Mouse (Mus musculus): ENCODE data around the gene Snai3.

Snai3 gene

DNA sequence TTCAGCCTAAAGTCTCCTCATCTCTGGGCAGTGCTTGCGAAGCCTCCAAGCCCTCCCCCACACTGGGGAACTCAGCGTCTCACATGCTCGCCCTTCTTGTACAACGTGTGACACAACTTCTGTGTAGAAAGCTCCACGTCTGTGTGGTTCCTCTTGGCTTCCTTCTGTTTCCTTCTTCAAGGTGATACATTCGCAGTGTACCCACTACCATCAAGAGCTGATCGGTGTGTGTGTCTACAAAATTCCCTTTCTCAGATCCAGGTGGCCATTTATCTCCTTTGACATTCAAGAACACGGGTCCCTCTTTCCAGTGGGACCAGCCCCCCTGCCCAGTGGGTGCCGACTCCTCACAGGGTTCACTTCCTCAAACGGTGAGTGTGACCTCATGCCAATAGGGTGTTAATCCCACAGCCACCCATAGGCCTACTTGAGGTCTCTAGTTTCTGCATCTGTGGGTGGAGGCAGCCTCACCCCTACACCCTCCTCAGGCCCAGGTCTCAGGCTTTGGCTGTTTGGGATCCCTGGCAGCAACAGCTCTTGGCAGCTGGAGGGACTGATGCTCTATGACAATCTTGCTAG lies 30.4 kb downstream of the Snai3 start:
- DNase-seq, result peak; percentile 19 to 24

DNA sequence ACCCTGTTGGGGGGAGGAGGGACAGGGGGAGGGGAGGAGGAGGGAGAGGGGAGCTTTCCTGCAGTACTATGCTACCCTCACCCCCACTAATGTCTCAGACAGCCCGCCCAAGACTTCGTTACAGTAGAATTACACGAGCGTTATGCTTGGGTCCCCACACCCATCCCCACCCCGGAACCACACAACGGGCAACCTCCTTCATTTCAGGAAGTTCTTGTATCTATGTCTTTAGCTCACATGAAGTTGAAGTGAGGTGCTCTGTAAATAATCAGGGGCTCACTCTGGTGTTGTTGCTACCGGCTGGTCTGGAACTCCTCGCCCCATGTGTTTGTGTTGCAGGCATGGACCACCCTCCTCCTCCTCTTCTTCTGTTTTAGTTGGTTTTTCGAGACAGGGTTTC lies 32.4 kb downstream of the Snai3 start:
- no peak for DNase-seq

DNA sequence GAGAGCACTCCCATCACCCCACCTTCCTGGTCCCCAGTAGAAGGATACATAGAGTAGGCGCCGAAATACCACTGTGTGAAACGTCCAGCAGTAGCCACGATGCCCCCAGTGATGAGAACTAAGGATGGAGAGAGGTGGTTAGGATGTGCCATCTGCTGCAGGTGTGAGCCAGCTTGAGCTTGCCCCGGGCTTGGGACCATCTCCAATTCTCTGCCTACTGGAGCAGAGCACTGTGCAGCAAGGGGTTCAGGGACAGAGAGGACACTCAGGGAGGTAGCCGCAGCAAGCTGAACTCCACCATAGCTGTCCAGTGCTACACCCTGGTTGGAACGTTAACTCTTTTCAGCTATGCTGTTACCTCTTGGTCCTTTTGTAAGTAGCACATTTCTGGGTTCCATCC lies 32.9 kb downstream of the Snai3 start:
- DNase-seq, result no peak

DNA sequence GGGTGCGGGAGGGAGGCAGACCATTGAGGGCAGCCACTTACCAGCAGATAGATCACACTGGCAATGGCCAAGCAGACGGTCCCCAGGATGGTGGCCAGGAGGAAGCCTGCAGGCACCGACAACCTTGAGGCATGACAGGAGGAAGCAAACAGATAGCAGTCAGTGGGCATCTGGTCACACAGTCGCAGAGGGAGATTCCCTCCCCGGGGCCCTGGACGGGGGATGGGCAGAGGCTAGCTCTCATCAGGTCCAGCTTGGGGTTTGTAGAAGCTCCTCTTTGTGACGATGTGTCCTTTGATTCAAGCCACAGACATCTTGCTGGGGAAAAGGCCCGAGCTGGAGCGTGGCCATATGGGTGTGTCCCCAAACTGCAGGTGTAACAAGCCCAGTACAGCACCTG lies 34.4 kb downstream of the Snai3 start:
- no peak for DNase-seq

DNA sequence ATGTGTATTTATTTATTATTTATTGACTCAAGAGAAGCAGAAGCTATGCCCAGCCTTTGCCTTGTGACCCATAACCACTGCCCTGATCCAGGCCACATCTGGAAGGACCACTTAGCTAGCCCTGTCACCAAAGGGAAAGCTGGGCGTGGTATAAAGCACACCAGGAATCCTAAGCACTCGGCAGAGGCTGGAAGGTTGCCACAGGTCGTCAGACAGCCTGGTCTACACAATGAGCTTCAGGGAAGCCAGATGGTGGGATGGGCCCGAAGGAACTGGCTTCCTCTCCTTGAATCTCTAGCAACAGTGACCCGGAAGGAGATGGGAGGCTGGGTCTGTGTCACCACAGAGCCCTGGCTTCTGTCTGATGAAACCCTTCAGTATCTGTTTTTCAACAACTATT lies 36.9 kb downstream of the Snai3 start:
- peak; percentile 37 to 52 for DNase-seq

DNA sequence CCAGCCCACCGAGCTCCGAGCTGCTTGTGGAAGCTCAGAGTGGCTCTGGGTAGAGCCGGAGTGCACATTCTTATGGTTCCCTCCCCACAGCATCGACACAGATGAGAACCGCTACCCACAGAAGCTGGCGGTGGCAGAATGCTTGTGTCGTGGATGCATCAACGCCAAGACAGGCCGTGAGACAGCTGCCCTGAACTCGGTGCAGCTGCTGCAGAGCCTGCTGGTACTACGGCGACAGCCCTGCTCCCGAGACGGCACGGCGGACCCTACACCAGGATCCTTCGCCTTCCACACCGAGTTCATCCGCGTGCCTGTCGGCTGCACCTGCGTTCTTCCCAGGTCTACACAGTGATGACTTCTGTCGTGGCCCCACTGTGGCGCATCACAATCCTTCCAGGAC lies 37.3 kb downstream of the Snai3 start:
- DNase-seq, result no peak

DNA sequence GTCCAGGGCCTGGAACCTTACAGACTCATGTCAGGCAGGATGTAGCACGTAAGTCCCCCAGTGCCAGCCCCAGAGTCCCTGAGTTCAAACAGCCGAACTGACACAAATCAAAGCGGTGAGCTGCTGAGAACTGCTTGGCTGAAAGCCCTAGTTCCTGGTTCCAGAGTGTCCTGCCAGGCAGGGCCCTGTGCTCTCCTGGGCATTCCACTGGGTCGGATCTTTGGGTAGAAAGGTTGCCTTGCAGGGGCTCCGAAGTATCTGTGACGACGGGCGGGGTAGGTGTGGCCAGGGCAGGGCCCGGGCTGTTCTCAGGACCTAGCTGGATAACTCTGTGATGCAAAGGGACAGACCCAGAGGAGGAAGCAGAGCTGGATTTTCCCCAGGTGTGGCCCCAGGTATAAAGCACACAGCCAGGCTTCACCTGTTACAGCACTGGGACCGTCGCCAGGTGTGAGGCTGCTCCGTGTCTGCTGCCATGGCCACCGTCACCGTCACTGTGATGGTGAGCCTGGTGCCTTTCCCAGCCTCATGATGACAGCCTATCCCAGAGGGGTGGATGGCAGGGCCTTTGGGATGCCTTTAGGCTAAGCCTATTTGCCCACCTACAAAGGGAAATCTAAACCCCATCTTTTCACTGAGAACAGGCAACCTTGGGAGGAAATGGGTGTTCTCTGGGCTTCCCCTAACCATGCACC lies 39.0 kb downstream of the Snai3 start, which contains the start of gene Il17c:
Gene Il17c (plus strand): TSS at position 645 of the 695 bp plus-strand sequence.
- DNase-seq, result peak in 1 of 2 experiments; percentile 39

DNA sequence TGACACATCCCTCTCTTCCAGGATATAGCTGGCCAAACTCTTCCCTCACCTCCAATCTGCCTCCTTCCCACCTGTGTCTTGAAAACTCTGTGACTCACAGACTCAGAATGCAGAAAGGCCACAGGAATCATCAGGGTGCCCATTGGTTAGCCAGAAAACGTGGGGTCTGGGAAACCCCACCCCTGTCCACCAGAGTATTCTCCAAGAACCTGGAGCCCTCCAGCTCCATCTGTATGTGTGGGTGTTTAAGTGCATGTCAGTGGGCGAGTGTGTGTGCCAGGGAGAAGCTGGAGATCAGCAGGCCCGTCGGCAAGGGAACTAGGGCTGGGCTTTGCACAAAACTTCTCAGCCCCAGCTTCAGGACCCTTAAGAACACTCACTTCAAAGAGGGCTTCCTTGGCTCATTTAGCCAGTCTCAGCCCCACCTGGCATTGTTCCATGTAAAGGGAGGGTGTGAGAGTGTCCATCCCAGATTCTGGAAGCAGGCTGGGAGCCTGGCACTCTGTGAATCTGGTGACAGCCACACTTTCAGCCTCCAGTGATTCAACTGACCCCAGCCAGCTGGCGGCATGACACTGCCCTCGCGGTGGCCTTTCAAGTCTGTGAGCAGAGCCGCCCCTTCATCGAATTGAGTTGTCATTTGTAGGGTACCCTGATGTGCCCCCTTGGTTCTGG lies 40.5 kb downstream of the Snai3 start:
- no peak for DNase-seq

DNA sequence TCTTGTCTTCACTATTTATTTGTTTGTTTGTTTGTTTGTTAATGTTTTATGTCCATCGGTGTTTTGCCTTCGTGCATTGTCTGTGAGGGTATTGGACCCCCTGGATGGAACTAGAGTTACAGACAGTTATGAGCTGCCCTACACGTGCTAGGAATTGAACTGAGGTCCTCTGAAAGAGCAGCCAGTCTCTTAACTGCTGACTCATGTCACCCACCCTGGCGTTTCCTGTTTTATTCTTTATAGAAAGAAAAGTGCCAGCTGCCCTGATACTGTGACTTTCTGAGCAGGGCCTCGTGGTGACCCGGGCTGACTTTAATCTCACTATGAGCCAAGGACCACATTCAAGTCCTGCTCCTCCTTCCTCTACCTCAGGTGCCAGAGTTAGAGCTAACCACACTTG lies 45.0 kb downstream of the Snai3 start:
- no peak for DNase-seq

DNA sequence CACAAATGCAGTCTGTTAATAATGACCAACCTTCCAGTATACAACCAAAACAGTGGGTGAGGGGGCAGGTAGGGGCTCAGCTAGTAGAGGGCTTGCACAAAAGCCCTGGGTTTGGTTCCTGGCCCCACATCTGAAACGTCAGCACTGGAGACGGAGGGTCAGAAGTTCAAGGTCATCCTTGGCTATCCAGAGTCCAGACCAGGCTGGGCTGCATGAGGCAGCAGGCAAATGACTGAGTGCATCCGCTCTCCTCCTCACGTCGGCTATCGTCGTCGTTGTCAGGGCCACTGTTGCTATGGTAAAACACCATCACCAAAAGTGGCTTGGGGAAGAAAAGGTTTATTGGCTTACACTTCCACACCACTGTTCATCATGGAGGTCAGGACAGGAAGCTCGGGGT lies 46.2 kb downstream of the Snai3 start:
- DNase-seq, result no peak

DNA sequence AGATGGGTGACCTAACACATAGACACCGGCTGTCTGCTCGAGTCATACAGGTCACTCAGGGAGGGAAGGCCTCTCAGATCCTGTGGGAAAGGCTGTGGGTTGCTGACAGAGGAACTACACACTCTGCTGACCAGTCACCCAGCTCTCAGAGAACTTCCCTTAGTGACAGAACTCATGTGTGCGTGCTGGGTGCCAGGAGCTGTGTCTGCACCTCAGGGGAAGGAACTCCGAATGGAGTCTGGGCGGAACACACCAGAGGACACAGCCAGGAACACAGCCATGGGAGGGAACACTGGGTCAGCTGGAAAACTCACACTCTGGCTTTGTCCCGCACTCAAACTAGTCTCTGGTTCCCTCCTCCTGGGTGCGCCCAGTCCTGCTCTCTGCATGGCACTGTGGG lies 52.9 kb downstream of the Snai3 start:
- no peak for DNase-seq

DNA sequence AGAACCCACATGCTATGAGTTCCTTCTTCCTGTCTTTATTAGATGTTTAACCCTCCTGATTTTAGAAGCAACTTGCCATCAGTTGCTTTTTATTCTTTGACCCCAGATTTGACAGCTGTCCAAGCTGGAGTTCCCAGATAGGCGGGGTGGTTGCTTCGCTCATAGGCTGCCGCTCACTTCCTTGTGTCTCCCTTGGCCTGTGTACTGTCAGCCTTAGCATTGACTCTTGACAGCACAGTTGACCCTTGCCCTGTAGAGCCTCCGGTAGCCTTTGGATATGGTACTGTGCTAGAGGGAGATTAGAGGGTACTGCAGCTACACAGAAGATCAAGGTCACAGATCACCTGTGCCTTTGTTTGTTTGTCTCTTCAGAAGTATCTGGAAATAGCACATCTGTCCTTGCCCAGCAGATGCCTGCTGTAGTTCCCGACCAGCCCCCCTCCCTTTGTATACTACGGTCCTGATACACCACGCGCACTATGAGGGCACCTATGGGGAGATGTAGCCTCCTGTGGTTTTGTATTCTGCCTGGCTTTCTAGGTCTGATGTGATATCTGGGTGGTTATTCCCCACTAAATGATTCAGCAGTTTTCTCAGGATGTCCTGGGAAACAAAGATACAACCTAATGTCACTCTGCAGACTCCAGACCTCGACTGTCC lies 55.3 kb downstream of the Snai3 start:
- DNase-seq, result peak; percentile 72 to 80

All from kidney, adult 8-10 months (tissue).